Mouse (Mus musculus) ES-E14 (cell line): ENCODE measurements around the gene Fam71e1. TPM values are rescaled to one million over a fixed set of nuclear protein-coding genes. Genes with fewer than 3 reads are reported as not detected.

Source experiments
- DNase-seq: peaks from one replicate; pipeline ENCODE4 v3.0.0-alpha.2; 2013; ENCODE audit warnings: low read depth, low spot score
- H3K27ac ChIP-seq: 2 replicates; pipeline ENCODE4 v1.5.1; 2012; ENCODE audit warnings: low read depth, mild to moderate bottlenecking, low read length, moderate library complexity, mixed read lengths; ENCODE audit not compliant: poor library complexity, insufficient read depth, severe bottlenecking
- H3K36me3 ChIP-seq: 2 replicates; pipeline ENCODE4 v1.6.1; 2012; ENCODE audit warnings: mild to moderate bottlenecking, low read length, moderate library complexity, mixed read lengths; ENCODE audit not compliant: control insufficient read depth, poor library complexity, insufficient read depth, severe bottlenecking
- H3K4me1 ChIP-seq, 2 experiments: fragments of 150-350 bp in 1 of 2; sonication (generic) in 1 of 2; 2 replicates each; pipeline ENCODE4 v1.6.1; 2012; ENCODE audit warnings: low read length in 2 of 2, mild to moderate bottlenecking in 1 of 2, mixed read lengths in 1 of 2; ENCODE audit not compliant: control insufficient read depth in 2 of 2, insufficient read depth in 2 of 2, poor library complexity in 1 of 2
- H3K4me3 ChIP-seq, 2 experiments: fragments of 150-350 bp in 1 of 2; sonication (generic) in 1 of 2; 2 replicates each; pipeline ENCODE4 v1.5.1; 2012; ENCODE audit warnings: low read length in 2 of 2, low read depth in 1 of 2, mild to moderate bottlenecking in 1 of 2, mixed read lengths in 1 of 2; ENCODE audit not compliant: insufficient read depth in 1 of 2, poor library complexity in 1 of 2, severe bottlenecking in 1 of 2
- H3K9ac ChIP-seq: 2 replicates; pipeline ENCODE4 v1.6.1; 2012; ENCODE audit warnings: low read depth, mild to moderate bottlenecking, low read length, mixed read lengths; ENCODE audit not compliant: poor library complexity, insufficient read depth, severe bottlenecking
- H3K9me3 ChIP-seq: fragments of 150-350 bp; sonication (generic); 2 replicates; pipeline ENCODE4 v1.6.1; 2012; ENCODE audit warnings: low read depth, mild to moderate bottlenecking, low read length; ENCODE audit not compliant: control insufficient read depth, insufficient read depth
- CHD2 ChIP-seq: IDR thresholded peaks from 2 replicates; pipeline ENCODE4 v1.6.1; 2014; ENCODE audit warnings: mild to moderate bottlenecking, low read depth, low read length, inconsistent platforms
- HCFC1 ChIP-seq: IDR thresholded peaks from 2 replicates; pipeline ENCODE4 v1.6.1; 2012; ENCODE audit warnings: low read length, inconsistent platforms, borderline replicate concordance; ENCODE audit not compliant: insufficient read depth
- MAFK ChIP-seq: IDR thresholded peaks from 2 replicates; pipeline ENCODE4 v1.6.1; 2014; ENCODE audit warnings: mild to moderate bottlenecking, low read depth, low read length, inconsistent platforms; ENCODE audit not compliant: insufficient read depth
- ZC3H11A ChIP-seq: IDR thresholded peaks from 2 replicates; pipeline ENCODE4 v1.6.1; 2012; ENCODE audit warnings: low read depth, mild to moderate bottlenecking, inconsistent platforms, low read length, borderline replicate concordance
- ZNF384 ChIP-seq: IDR thresholded peaks from 2 replicates; pipeline ENCODE4 v1.6.1; 2012; ENCODE audit warnings: low read depth, low read length, inconsistent platforms
- in situ Hi-C, 2 experiments: fragments of 600-800 bp; cut with MboI; formaldehyde crosslinking; loops; one replicate each; pipeline ENCODE4 v1.15.1; 2025; ENCODE audit warnings: low sequenced_read_pairs in 2 of 2, inconsistent platforms in 1 of 2; ENCODE audit not compliant: unreplicated experiment in 2 of 2
- total RNA-seq: library from RNA; depleted of rRNA; stranded (reverse); fragments of 300-350 nt; gene quantifications from 2 replicates; pipeline ENCODE4 v1.2.3, GENCODE M21; 2012

Fam71e1 gene
- total RNA-seq, 1 experiment = 3.4 TPM

GRCm38 (mm10) chr7:44463556-44464225, 32.7 kb upstream of the Fam71e1 start:
- Histone ChIP-seq H3K4me1 (peaks cover 0 to 18% of the 10 kb centered on the region in 2 experiments; a peak in 1 of 4 replicates), H3K36me3 (no peaks in the 10 kb centered on the region), H3K27ac (no peak overlapping the region), H3K9ac (no peak overlapping the region), H3K4me3 (no peak overlapping the region), H3K9me3 (no peaks in the 10 kb centered on the region)
- in situ Hi-C loops = no loop called here
- TF ChIP-seq MAFK = no peak
- no peak for TF ChIP-seq CHD2
- no peak for TF ChIP-seq ZNF384
- TF ChIP-seq HCFC1 = no peak
- no peak for TF ChIP-seq ZC3H11A
- DNase-seq = no peak

GRCm38 (mm10) chr7:44464511-44464910, 31.9 kb upstream of the Fam71e1 start:
- no peak overlapping the region for H3K27ac ChIP-seq
- no peak for DNase-seq
- no peak overlapping the region for H3K4me3 ChIP-seq
- no peaks in the 10 kb centered on the region for H3K36me3 ChIP-seq
- peaks cover 0 to 19% of the 10 kb centered on the region in 2 experiments; a peak in 1 of 4 replicates for H3K4me1 ChIP-seq
- no peaks in the 10 kb centered on the region for H3K9me3 ChIP-seq
- no peak overlapping the region for H3K9ac ChIP-seq
- TF ChIP-seq MAFK (no peak), HCFC1 (no peak), ZC3H11A (no peak), CHD2 (no peak), ZNF384 (no peak)
- in situ Hi-C loops = no loop called here

- H3K4me3 ChIP-seq = no peak within 1 kb of the TSS
- no peak within 1 kb of the TSS for H3K27ac ChIP-seq
- TF ChIP-seq HCFC1 (no peak), ZNF384 (no peak), ZC3H11A (no peak), CHD2 (no peak)
- H3K36me3 ChIP-seq = no peaks in the 10 kb centered on the region
- H3K4me1 ChIP-seq = peaks cover 0 to 19% of the 10 kb centered on the region in 2 experiments; a peak in 1 of 4 replicates
- H3K9me3 ChIP-seq = no peaks in the 10 kb centered on the region
- H3K9ac ChIP-seq = no peak within 1 kb of the TSS
- DNase-seq = no peak
- in situ Hi-C loops = no loop called here
These were observed 31.3 kb upstream of the Fam71e1 start, which contains the start of gene Aspdh for GRCm38 (mm10) chr7:44465111-44465510. Aspdh (plus strand) TSS chr7:44465391.

GRCm38 (mm10) chr7:44466006-44466887, 30.1 kb upstream of the Fam71e1 start:
- Histone ChIP-seq H3K36me3 (no peaks in the 10 kb centered on the region), H3K27ac (no peak overlapping the region), H3K9ac (no peak overlapping the region), H3K4me1 (peaks cover 0 to 19% of the 10 kb centered on the region in 2 experiments; a peak in 1 of 4 replicates), H3K4me3 (no peak overlapping the region), H3K9me3 (no peaks in the 10 kb centered on the region)
- TF ChIP-seq CHD2 = no peak
- TF ChIP-seq MAFK = no peak
- TF ChIP-seq ZNF384 = no peak
- no peak for TF ChIP-seq ZC3H11A
- TF ChIP-seq HCFC1 = no peak
- in situ Hi-C loops = no loop called here
- no peak for DNase-seq
